Mouse (Mus musculus): Measurements from ENCODE around the gene Adra2b. TPM values are rescaled to one million over a fixed set of nuclear protein-coding genes. Genes with fewer than 3 reads are reported as not detected.

The Adra2b gene
- polyA plus RNA-seq, 1 experiment from 2014 or later, result 2.8 TPM

- H3K9me3 ChIP-seq (replicated peaks), result no peaks in the 10 kb centered on the region
- DNase-seq (ENCODE audit: low spot score), result no peak
- no peak overlapping the region for H3K27ac ChIP-seq (replicated peaks)
- no peaks in the 10 kb centered on the region for H3K27me3 ChIP-seq (ENCODE audit: low read depth, poor library complexity, severe bottlenecking)
- WGBS, result 80% methylated on average over 10 of the region's 10 CpGs
- H3K36me3 ChIP-seq, result no peaks in the 10 kb centered on the region
- no peak overlapping the region for H3K4me3 ChIP-seq
- peaks cover 4% of the 10 kb centered on the region; the same call in 1 of the 2 replicates for H3K4me1 ChIP-seq
These were observed 52.8 kb downstream of the Adra2b start for GRCm38 (mm10) chr2:127415806-127416205.

GRCm38 (mm10) chr2:127416706-127417105 lies 53.7 kb downstream of the Adra2b start:
- no peak for DNase-seq (ENCODE audit: low spot score)
- WGBS, result 51% methylated on average over 3 of the region's 3 CpGs
- Histone ChIP-seq H3K4me3 (no peak overlapping the region), H3K9me3 (replicated peaks) (no peaks in the 10 kb centered on the region), H3K27ac (replicated peaks) (no peak overlapping the region), H3K27me3 (ENCODE audit: low read depth, poor library complexity, severe bottlenecking) (no peaks in the 10 kb centered on the region), H3K4me1 (peaks cover 4% of the 10 kb centered on the region; the same call in 1 of the 2 replicates), H3K36me3 (no peaks in the 10 kb centered on the region)

Other genes with a start within 250 kb of the Adra2b start
- gene Ncaph, start 229.3 kb upstream of the Adra2b start, polyA plus RNA-seq (2016; fragmentation: Nextera tagmentation; extraction: Ambion mirVana), result 115 TPM in 2 replicates
- 14.4 and 14.9 TPM in 2 replicates for gene Itpripl1, start 219.8 kb upstream of the Adra2b start, polyA plus RNA-seq (2016; fragmentation: Nextera tagmentation; extraction: Ambion mirVana)
- gene 1810024B03Rik, start 154.9 kb upstream of the Adra2b start, polyA plus RNA-seq (2016; fragmentation: Nextera tagmentation; extraction: Ambion mirVana), result 2.9 and 3.1 TPM in 2 replicates
- 92.9 and 100 TPM in 2 replicates for gene Snrnp200, start 154.8 kb upstream of the Adra2b start, polyA plus RNA-seq (2016; fragmentation: Nextera tagmentation; extraction: Ambion mirVana)
- gene Ciao1, start 115.4 kb upstream of the Adra2b start, polyA plus RNA-seq (2016; fragmentation: Nextera tagmentation; extraction: Ambion mirVana), result 46.3 and 56.2 TPM in 2 replicates
- gene Tmem127, start 115.3 kb upstream of the Adra2b start, polyA plus RNA-seq (2016; fragmentation: Nextera tagmentation; extraction: Ambion mirVana), result 25.6 and 30.1 TPM in 2 replicates
- gene Stard7, start 93.0 kb upstream of the Adra2b start, polyA plus RNA-seq (2016; fragmentation: Nextera tagmentation; extraction: Ambion mirVana), result 81.9 and 86.0 TPM in 2 replicates
- gene Dusp2, start 27.0 kb upstream of the Adra2b start, polyA plus RNA-seq (2016; fragmentation: Nextera tagmentation; extraction: Ambion mirVana), result 3.2 and 3.9 TPM in 2 replicates
- not detected in 2 replicates for gene Astl, start 24.6 kb upstream of the Adra2b start, polyA plus RNA-seq (2016; fragmentation: Nextera tagmentation; extraction: Ambion mirVana)
- gene Gpat2, start 62.0 kb downstream of the Adra2b start, polyA plus RNA-seq (2016; fragmentation: Nextera tagmentation; extraction: Ambion mirVana), result 0.10 and 0.29 TPM in 2 replicates
- gene Fahd2a, start 81.4 kb downstream of the Adra2b start, polyA plus RNA-seq (2016; fragmentation: Nextera tagmentation; extraction: Ambion mirVana), result 23.0 and 27.7 TPM in 2 replicates
- gene Kcnip3, start 158.9 kb downstream of the Adra2b start, polyA plus RNA-seq (2016; fragmentation: Nextera tagmentation; extraction: Ambion mirVana), result 1.8 and 2.6 TPM in 2 replicates
- gene Prom2, start 178.3 kb downstream of the Adra2b start, polyA plus RNA-seq (2016; fragmentation: Nextera tagmentation; extraction: Ambion mirVana), result 0.28 and 0.43 TPM in 2 replicates
- gene Zfp661, start 223.9 kb downstream of the Adra2b start, polyA plus RNA-seq (2016; fragmentation: Nextera tagmentation; extraction: Ambion mirVana), result 7.6 and 9.6 TPM in 2 replicates
- gene Mrps5, start 224.0 kb downstream of the Adra2b start, polyA plus RNA-seq (2016; fragmentation: Nextera tagmentation; extraction: Ambion mirVana), result 169 and 178 TPM in 2 replicates